Mouse (Mus musculus): ENCODE results near the gene Lamp2. TPM values are rescaled to one million over a fixed set of nuclear protein-coding genes. Genes with fewer than 3 reads are reported as not detected.

Gene Lamp2
- polyA plus RNA-seq, 1 experiment: 35.6 TPM

DNA sequence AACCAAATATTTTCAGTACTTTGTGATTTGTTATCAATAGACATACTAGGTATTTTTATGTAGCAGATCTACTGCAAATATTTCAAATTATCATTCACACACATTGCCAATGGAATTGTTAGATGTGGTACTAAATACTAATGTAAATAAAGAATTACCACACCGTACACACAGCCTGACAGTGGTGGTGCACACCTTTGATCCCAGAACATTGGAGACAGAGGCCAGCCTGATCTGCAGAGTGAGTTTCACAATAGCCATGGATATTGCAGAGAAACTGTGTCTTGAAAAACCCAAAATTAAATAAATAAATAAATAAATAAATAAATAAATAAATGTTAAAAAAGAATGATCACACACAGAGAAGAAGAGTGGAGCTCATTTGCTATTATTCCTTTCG, 6.9 kb upstream of the Lamp2 start:
- Histone ChIP-seq H3K4me3 (replicated peaks; ENCODE audit: control insufficient read depth, low read depth, low read length) (no peak overlapping the region), H3K4me1 (ENCODE audit: control insufficient read depth, insufficient read depth, low read length) (no peaks in the 10 kb centered on the region; the same call in 1 of the 2 replicates), H3K27ac (ENCODE audit: control insufficient read depth, insufficient read depth, low read depth, low read length, poor library complexity) (no peak overlapping the region)
- no peak for TF ChIP-seq CTCF (IDR thresholded peaks at IDR 0.05; ENCODE audit: control insufficient read depth, insufficient read depth, low read length)
- no peak for TF ChIP-seq POLR2A (IDR thresholded peaks at IDR 0.05; ENCODE audit: borderline replicate concordance, control insufficient read depth, low read depth, low read length)
- WGBS: 80% methylated on average over 2 of the region's 2 CpGs

DNA sequence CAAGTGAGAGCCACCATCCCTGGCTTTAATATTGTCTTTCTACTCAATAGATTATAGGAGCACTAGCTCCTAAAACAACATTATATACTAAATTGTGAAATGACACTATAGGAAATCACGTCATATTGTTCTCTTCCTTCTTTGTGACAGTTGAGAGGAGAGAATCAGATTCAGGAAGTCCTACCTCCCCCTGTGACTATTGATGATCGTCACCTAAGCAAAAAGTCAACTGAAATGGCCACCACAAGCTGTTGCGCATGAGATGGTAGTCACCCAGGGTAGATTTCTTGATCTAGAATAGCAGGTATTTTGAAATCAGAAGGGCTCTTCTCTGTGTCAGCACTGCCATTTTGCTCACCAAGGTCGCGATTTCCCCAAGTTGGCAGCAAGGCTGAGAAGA, 5.8 kb upstream of the Lamp2 start:
- Histone ChIP-seq H3K27ac (ENCODE audit: control insufficient read depth, insufficient read depth, low read depth, low read length, poor library complexity) (no peak overlapping the region), H3K4me1 (ENCODE audit: control insufficient read depth, insufficient read depth, low read length) (no peaks in the 10 kb centered on the region; the same call in 1 of the 2 replicates), H3K4me3 (replicated peaks; ENCODE audit: control insufficient read depth, low read depth, low read length) (no peak overlapping the region)
- no peak for TF ChIP-seq CTCF (IDR thresholded peaks at IDR 0.05; ENCODE audit: control insufficient read depth, insufficient read depth, low read length)
- no peak for TF ChIP-seq POLR2A (IDR thresholded peaks at IDR 0.05; ENCODE audit: borderline replicate concordance, control insufficient read depth, low read depth, low read length)
- 54% methylated on average over 5 of the region's 5 CpGs for WGBS

DNA sequence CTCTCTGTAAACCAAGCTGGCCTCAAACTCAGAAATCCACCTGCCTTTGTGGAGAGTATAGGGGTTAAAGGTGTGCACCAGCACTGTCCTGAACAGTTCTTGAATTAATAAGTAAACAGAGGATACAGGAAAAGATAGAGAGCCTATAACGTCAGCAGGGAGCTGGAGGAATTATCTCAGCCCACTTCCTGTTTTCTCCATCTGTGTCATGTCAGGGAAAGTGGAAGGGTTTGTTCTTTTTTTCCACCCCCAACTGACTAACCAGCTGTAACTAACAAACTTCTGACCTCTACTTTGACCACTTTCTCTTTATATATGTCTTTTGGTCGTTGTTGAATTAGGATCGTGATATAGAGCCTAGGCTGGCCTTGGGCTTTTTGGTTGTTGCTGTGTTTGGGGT, 4.6 kb upstream of the Lamp2 start:
- TF ChIP-seq CTCF (IDR thresholded peaks at IDR 0.05; ENCODE audit: control insufficient read depth, insufficient read depth, low read length) (no peak), POLR2A (IDR thresholded peaks at IDR 0.05; ENCODE audit: borderline replicate concordance, control insufficient read depth, low read depth, low read length) (no peak)
- Histone ChIP-seq H3K4me3 (replicated peaks; ENCODE audit: control insufficient read depth, low read depth, low read length) (no peak overlapping the region), H3K27ac (ENCODE audit: control insufficient read depth, insufficient read depth, low read depth, low read length, poor library complexity) (no peak overlapping the region), H3K4me1 (ENCODE audit: control insufficient read depth, insufficient read depth, low read length) (no peaks in the 10 kb centered on the region; the same call in 1 of the 2 replicates)
- WGBS: 24% methylated on average over 3 of the region's 3 CpGs

DNA sequence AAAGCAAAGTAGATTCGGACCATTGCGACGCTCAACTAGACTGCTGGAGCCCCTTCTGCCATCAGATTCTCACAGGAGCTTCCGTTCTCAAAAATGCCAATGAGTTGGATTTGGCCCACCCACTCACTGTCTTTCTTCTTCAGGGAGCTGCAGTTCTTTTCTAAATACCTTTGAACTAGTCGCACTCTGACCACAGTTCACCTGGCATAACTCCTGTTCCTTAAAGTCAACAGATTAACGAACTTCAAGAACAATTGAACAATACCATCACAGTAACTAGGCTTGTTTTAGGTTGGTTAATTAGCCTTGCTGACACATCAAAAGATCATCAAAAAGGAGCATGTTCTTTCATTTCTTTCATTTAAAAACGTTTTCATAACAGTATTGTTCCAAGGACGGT, 2.8 kb upstream of the Lamp2 start:
- TF ChIP-seq CTCF (IDR thresholded peaks at IDR 0.05; ENCODE audit: control insufficient read depth, insufficient read depth, low read length) (no peak), POLR2A (IDR thresholded peaks at IDR 0.05; ENCODE audit: borderline replicate concordance, control insufficient read depth, low read depth, low read length) (no peak)
- WGBS: 86% methylated on average over 8 of the region's 8 CpGs

DNA sequence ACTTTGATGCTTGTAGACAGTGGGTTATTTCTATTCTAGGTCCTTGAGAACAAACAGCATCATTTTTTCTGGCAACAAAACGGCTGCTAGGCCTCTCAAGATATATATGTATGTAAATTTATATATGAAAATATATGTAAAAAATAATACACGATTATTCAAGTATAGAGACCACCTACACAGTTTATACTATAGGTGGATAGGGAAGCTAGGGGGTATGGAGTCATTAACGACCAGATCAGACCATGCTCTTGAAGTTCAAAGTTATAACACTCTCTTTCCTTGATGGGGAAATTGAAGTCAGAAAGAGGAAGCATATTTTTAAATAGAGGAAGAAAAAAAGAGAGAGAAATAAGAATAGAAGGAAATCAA, 367 bp upstream of the Lamp2 start:
- H3K27ac ChIP-seq (ENCODE audit: control insufficient read depth, insufficient read depth, low read depth, low read length, poor library complexity): no peak overlapping the region
- 21% methylated on average over 3 of the region's 3 CpGs for WGBS
- TF ChIP-seq POLR2A (IDR thresholded peaks at IDR 0.05; ENCODE audit: borderline replicate concordance, control insufficient read depth, low read depth, low read length) (no peak), CTCF (IDR thresholded peaks at IDR 0.05; ENCODE audit: control insufficient read depth, insufficient read depth, low read length) (no peak)
- H3K4me3 ChIP-seq (replicated peaks; ENCODE audit: control insufficient read depth, low read depth, low read length): no peak overlapping the region
- no peaks in the 10 kb centered on the region; the same call in 1 of the 2 replicates for H3K4me1 ChIP-seq (ENCODE audit: control insufficient read depth, insufficient read depth, low read length)

More for the DNA sequence above, 2.8 kb upstream of the Lamp2 start:
- no peaks in the 10 kb centered on the region; the same call in 1 of the 2 replicates for H3K4me1 ChIP-seq (ENCODE audit: control insufficient read depth, insufficient read depth, low read length)
- no peak overlapping the region for H3K27ac ChIP-seq (ENCODE audit: control insufficient read depth, insufficient read depth, low read depth, low read length, poor library complexity)
- no peak overlapping the region for H3K4me3 ChIP-seq (replicated peaks; ENCODE audit: control insufficient read depth, low read depth, low read length)

DNA sequence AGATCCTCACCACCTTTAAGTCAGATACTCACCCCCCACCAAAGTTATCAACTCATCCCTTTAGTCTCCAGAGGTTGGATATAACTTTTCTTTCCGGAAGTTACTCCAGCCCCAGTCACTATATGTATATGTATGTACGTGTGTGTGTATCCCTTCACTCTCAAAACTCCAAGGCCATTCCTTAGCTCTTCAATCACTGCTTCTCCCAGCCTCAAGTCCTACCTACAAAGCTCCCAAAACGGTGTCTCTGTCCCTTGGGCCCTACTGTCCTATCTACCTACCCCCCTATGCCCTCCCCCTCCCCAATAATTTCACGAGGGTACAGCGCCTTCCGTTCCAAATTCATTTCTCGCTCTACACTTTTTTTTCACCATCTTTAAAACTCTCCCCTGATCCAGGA, 780 bp downstream of the Lamp2 start:
- TF ChIP-seq CTCF (IDR thresholded peaks at IDR 0.05; ENCODE audit: control insufficient read depth, insufficient read depth, low read length): no peak
- TF ChIP-seq POLR2A (IDR thresholded peaks at IDR 0.05; ENCODE audit: borderline replicate concordance, control insufficient read depth, low read depth, low read length): no peak
- H3K4me1 ChIP-seq (ENCODE audit: control insufficient read depth, insufficient read depth, low read length): no peaks in the 10 kb centered on the region; the same call in 1 of the 2 replicates
- peak overlapping the region; percentile 33 for H3K27ac ChIP-seq (ENCODE audit: control insufficient read depth, insufficient read depth, low read depth, low read length, poor library complexity)
- WGBS: 13% methylated on average over 7 of the region's 7 CpGs
- H3K4me3 ChIP-seq (replicated peaks; ENCODE audit: control insufficient read depth, low read depth, low read length): peak overlapping the region; percentile 81

DNA sequence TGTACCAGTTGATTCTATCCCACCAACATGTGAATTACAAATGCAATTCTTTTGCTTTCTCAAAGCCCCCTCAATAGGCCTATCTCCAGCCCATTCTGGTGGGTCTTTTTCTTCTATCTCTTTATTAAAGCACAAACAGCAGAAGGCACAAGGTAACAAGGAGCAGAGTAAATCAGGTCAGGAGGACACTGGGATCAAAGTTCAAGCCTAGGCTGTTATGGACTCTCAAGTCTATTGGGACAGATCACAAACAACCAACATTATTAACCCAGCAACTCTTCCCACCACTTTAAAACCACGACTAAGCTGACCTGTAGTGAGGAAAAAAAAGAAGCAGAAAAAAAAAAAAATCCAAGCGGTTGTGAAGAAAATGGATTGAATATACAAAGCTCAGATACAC, 1.4 kb downstream of the Lamp2 start:
- peak overlapping the region; percentile 34 for H3K4me3 ChIP-seq (replicated peaks; ENCODE audit: control insufficient read depth, low read depth, low read length)

DNA sequence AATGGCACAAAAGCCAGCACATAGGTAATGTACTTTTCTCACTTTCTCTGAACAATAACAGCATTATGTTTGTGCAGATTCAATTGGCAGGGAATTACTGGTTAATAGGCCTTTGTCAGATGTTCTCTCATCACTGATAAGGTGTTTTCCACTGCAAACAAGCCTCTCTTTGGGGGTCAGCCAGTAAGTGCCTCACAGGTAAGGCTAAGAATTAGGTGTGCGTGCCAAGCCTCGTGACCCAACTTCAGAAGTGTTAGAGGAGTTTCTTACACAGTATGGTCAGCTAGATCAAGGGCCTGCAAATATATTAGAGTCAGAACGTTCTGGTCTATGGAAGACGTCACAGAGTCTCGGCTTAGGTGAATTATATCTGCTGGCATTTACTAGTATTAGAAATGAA, 2.3 kb downstream of the Lamp2 start:
- Histone ChIP-seq H3K4me1 (ENCODE audit: control insufficient read depth, insufficient read depth, low read length) (no peaks in the 10 kb centered on the region; the same call in 1 of the 2 replicates), H3K4me3 (replicated peaks; ENCODE audit: control insufficient read depth, low read depth, low read length) (no peak overlapping the region), H3K27ac (ENCODE audit: control insufficient read depth, insufficient read depth, low read depth, low read length, poor library complexity) (no peak overlapping the region)
- 89% methylated on average over 5 of the region's 5 CpGs for WGBS
- TF ChIP-seq CTCF (IDR thresholded peaks at IDR 0.05; ENCODE audit: control insufficient read depth, insufficient read depth, low read length): no peak

More for the DNA sequence above, 1.4 kb downstream of the Lamp2 start:
- Histone ChIP-seq H3K4me1 (ENCODE audit: control insufficient read depth, insufficient read depth, low read length) (no peaks in the 10 kb centered on the region; the same call in 1 of the 2 replicates), H3K27ac (ENCODE audit: control insufficient read depth, insufficient read depth, low read depth, low read length, poor library complexity) (no peak overlapping the region)
- TF ChIP-seq POLR2A (IDR thresholded peaks at IDR 0.05; ENCODE audit: borderline replicate concordance, control insufficient read depth, low read depth, low read length): no peak
- TF ChIP-seq CTCF (IDR thresholded peaks at IDR 0.05; ENCODE audit: control insufficient read depth, insufficient read depth, low read length): no peak
- 15% methylated on average over 2 of the region's 2 CpGs for WGBS

DNA sequence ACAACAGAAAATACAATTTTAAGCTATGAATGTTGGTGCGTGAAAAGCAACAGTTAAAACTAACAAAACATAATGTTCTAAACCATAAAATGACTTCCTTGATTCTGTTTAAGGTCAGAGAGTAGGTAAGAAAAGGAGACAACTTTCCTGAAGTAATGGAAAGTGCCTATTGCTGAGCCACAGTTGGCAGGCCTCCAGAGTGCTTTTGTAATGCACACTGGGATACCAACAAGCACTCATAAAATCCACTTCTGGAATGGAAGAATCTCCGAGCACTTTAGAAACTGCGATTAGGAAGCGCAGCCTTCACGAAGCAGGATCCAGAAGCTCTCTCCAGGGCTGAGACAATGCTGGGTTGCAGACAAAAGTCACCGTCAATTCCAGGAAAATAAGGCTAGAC, 5.8 kb downstream of the Lamp2 start:
- Histone ChIP-seq H3K4me1 (ENCODE audit: control insufficient read depth, insufficient read depth, low read length) (no peaks in the 10 kb centered on the region), H3K27ac (ENCODE audit: control insufficient read depth, insufficient read depth, low read depth, low read length, poor library complexity) (no peak overlapping the region), H3K4me3 (replicated peaks; ENCODE audit: control insufficient read depth, low read depth, low read length) (no peak overlapping the region)
- TF ChIP-seq POLR2A (IDR thresholded peaks at IDR 0.05; ENCODE audit: borderline replicate concordance, control insufficient read depth, low read depth, low read length) (no peak), CTCF (IDR thresholded peaks at IDR 0.05; ENCODE audit: control insufficient read depth, insufficient read depth, low read length) (no peak)
- 87% methylated on average over 6 of the region's 6 CpGs for WGBS
